In genomic region chr13:95960477-95961185, GRCm38 (mm10) we compare ENCODE assay signal across 8 mouse cellular contexts.
DNase-seq lines count a peak whose midpoint lies in the region; ATAC-seq lines count a peak whose summit lies in the region.

No protein-coding gene starts in this region.

- 4% methylated on average over 10 of the region's 10 CpGs for WGBS in kidney, embryonic 14.5 days
- WGBS in embryonic facial prominence, embryonic 12.5 days = 2% methylated on average over 10 of the region's 10 CpGs
- WGBS in limb, embryonic 12.5 days = 12% methylated on average over 10 of the region's 10 CpGs

- no peaks in the 10 kb centered on the region for H3K27me3 ChIP-seq in kidney, embryonic 14.5 days (ENCODE audit: control insufficient read depth, insufficient read depth, low read length)
- no peaks in the 10 kb centered on the region for H3K27me3 ChIP-seq in embryonic facial prominence, embryonic 12.5 days
- H3K27me3 ChIP-seq in limb, embryonic 12.5 days = peaks cover 16% of the 10 kb centered on the region; the same call in 1 of the 2 replicates

- no peaks in the 10 kb centered on the region for H3K36me3 ChIP-seq in kidney, embryonic 14.5 days (ENCODE audit: control insufficient read depth, insufficient read depth, low read length)
- no peaks in the 10 kb centered on the region for H3K36me3 ChIP-seq in embryonic facial prominence, embryonic 12.5 days
- H3K36me3 ChIP-seq in limb, embryonic 12.5 days = no peaks in the 10 kb centered on the region

- H3K4me1 ChIP-seq in kidney, embryonic 14.5 days (ENCODE audit: control insufficient read depth, insufficient read depth, low read length) = peaks cover 11% of the 10 kb centered on the region; the same call in 1 of the 2 replicates
- peaks cover 47% of the 10 kb centered on the region for H3K4me1 ChIP-seq in embryonic facial prominence, embryonic 12.5 days
- peaks cover 10% of the 10 kb centered on the region for H3K4me1 ChIP-seq in limb, embryonic 12.5 days (replicated peaks)

- no peak for ATAC-seq in kidney, embryonic 14.5 days (ENCODE audit: low FRiP score, low TSS enrichment)
- ATAC-seq in embryonic facial prominence, embryonic 12.5 days (ENCODE audit: insufficient number of reproducible peaks, insufficient read depth, low FRiP score, low TSS enrichment) = no peak
- no peak for ATAC-seq in limb, embryonic 12.5 days (ENCODE audit: insufficient number of reproducible peaks, insufficient read depth, low FRiP score, low TSS enrichment, low read depth)

- DNase-seq in kidney, adult 8-10 months = no peak
- peak; percentile 55 to 69 for DNase-seq in natural killer cell, adult 2 months (ENCODE audit: low spot score in 2 of 2)
- no peak for DNase-seq in frontal cortex, postnatal 36 days (ENCODE audit: low spot score in 2 of 2)
- no peak for DNase-seq in layer of hippocampus, adult 8-10 months (ENCODE audit: low spot score in 2 of 2)
- DNase-seq in urinary bladder, postnatal 36 days (ENCODE audit: low spot score in 2 of 2) = no peak

- peak overlapping the region; percentile 40 for H3K9ac ChIP-seq in kidney, embryonic 14.5 days (ENCODE audit: low read depth, low read length)
- peak overlapping the region; percentile 48 for H3K9ac ChIP-seq in embryonic facial prominence, embryonic 12.5 days
- peak overlapping the region; percentile 60 for H3K9ac ChIP-seq in limb, embryonic 12.5 days (replicated peaks)

- peak overlapping the region; percentile 42 for H3K4me3 ChIP-seq in kidney, embryonic 14.5 days (ENCODE audit: low read length)
- peak overlapping the region; percentile 34 for H3K4me3 ChIP-seq in embryonic facial prominence, embryonic 12.5 days
- H3K4me3 ChIP-seq in limb, embryonic 12.5 days (replicated peaks) = peak overlapping the region; percentile 43

- no peaks in the 10 kb centered on the region for H3K9me3 ChIP-seq in kidney, embryonic 14.5 days (ENCODE audit: control insufficient read depth, low read length)
- H3K9me3 ChIP-seq in embryonic facial prominence, embryonic 12.5 days = no peaks in the 10 kb centered on the region
- H3K9me3 ChIP-seq in limb, embryonic 12.5 days = no peaks in the 10 kb centered on the region

- no peak overlapping the region for H3K27ac ChIP-seq in kidney, embryonic 14.5 days (ENCODE audit: low read depth, low read length)
- H3K27ac ChIP-seq in embryonic facial prominence, embryonic 12.5 days = peak overlapping the region; percentile 37; the same call in 1 of the 2 replicates
- no peak overlapping the region for H3K27ac ChIP-seq in limb, embryonic 12.5 days

- H3K4me2 ChIP-seq in kidney, embryonic 14.5 days (replicated peaks; ENCODE audit: low read depth, low read length) = peak overlapping the region; percentile 78
- peak overlapping the region; percentile 79 for H3K4me2 ChIP-seq in embryonic facial prominence, embryonic 12.5 days (replicated peaks)
- H3K4me2 ChIP-seq in limb, embryonic 12.5 days = peak overlapping the region; percentile 78

Comparison
In these comparisons a context has a peak if more than half of its experiments do, and no peak if none do; other contexts are left out.
1. DNase-seq: peak in natural killer cell, adult 2 months (2 of 2); none in kidney, adult 8-10 months (0 of 2), frontal cortex, postnatal 36 days (0 of 2), layer of hippocampus, adult 8-10 months (0 of 2) and urinary bladder, postnatal 36 days (0 of 2).
2. Peak in every context shown above with its lines, with median percentiles within 50 percentile points of each other: H3K4me2 ChIP-seq, H3K4me3 ChIP-seq and H3K9ac ChIP-seq.